Mouse (Mus musculus) hindbrain, embryonic 13.5 days (tissue): Measurements from ENCODE around the gene Grid1. TPM values are rescaled to one million over a fixed set of nuclear protein-coding genes. Genes with fewer than 3 reads are reported as not detected.

Source experiments
- ATAC-seq: fragments of 200-750 bp; cut with Nextera tagmentation; 2 replicates; pipeline ENCODE4 v1.8.0; 2017; ENCODE audit warnings: moderate TSS enrichment; ENCODE audit not compliant: low FRiP score
- H3K27ac ChIP-seq: fragments of 300-500 bp; sonication (generic); 2 replicates; pipeline ENCODE4 v1.5.1; 2015; ENCODE audit warnings: inconsistent platforms, mild to moderate bottlenecking, moderate library complexity
- H3K27me3 ChIP-seq: fragments of 300-500 bp; sonication (generic); 2 replicates; pipeline ENCODE4 v1.6.1; 2015; ENCODE audit warnings: mild to moderate bottlenecking, inconsistent platforms
- H3K36me3 ChIP-seq: fragments of 300-500 bp; sonication (generic); 2 replicates; pipeline ENCODE4 v1.6.1; 2015; ENCODE audit warnings: mild to moderate bottlenecking, inconsistent platforms
- H3K4me1 ChIP-seq: fragments of 300-500 bp; sonication (generic); replicated peaks from 2 replicates; pipeline ENCODE4 v1.6.1; 2015; ENCODE audit warnings: inconsistent platforms
- H3K4me2 ChIP-seq: fragments of 300-500 bp; sonication (generic); 2 replicates; pipeline ENCODE4 v1.6.1; 2015; ENCODE audit warnings: inconsistent platforms, mild to moderate bottlenecking, moderate library complexity
- H3K4me3 ChIP-seq: fragments of 300-500 bp; sonication (generic); 2 replicates; pipeline ENCODE4 v1.5.1; 2015; ENCODE audit warnings: mild to moderate bottlenecking, inconsistent platforms
- H3K9ac ChIP-seq: fragments of 300-500 bp; sonication (generic); 2 replicates; pipeline ENCODE4 v1.6.1; 2015; ENCODE audit warnings: mild to moderate bottlenecking, inconsistent platforms
- H3K9me3 ChIP-seq: fragments of 300-500 bp; sonication (generic); 2 replicates; pipeline ENCODE4 v1.6.1; 2016; ENCODE audit warnings: inconsistent platforms
- WGBS: fragments of 180-500 bp; shearing (Covaris S2); methylation state at CpG from one replicate; pipeline ENCODE4 v1.1.7; 2015; 5-methylcytosine and 5-hydroxymethylcytosine counted together
- polyA plus RNA-seq: library from polyadenylated mRNA; unstranded; fragments of >200 nt; fragmentation: Nextera tagmentation; extraction: Ambion mirVana; gene quantifications from 2 replicates; pipeline ENCODE4 v1.2.1, GENCODE M21; 2015

Grid1 gene
- polyA plus RNA-seq, 1 experiment from 2014 or later, result 3.5 TPM

DNA sequence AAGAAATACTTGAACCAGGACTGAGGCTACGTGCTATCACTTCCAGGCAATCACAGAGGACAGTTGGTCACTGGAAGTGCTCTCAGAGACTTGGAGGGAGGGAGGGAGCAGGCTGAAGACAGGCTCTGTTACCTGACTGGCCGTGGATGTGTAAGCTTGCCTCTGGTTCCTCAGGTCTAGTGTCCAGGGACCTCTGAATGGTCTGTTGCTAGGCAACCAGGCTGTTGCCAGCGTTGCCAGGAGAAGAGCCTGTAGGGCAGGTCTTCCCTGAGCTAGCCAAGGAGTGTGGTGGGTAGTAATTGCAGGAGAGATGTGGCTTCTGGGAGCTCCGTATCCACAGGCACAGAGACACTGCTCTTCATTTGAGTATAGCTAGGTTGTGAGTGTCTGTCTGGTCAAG, 113.3 kb downstream of the Grid1 start:
- 34% methylated on average over 4 of the region's 4 CpGs for WGBS
- H3K4me1 ChIP-seq, result peaks cover 51% of the 10 kb centered on the region
- H3K27me3 ChIP-seq, result no peaks in the 10 kb centered on the region
- no peaks in the 10 kb centered on the region for H3K9me3 ChIP-seq
- H3K36me3 ChIP-seq, result no peaks in the 10 kb centered on the region
- H3K4me3 ChIP-seq, result no peak overlapping the region
- no peak overlapping the region for H3K9ac ChIP-seq
- H3K27ac ChIP-seq, result no peak overlapping the region
- 0 out of 2 replicates have a peak, but pooled peaks have one; percentile 30 for ATAC-seq
- H3K4me2 ChIP-seq, result no peak overlapping the region

GRCm38 (mm10) chr14:34936192-34936770, 116.4 kb downstream of the Grid1 start:
- Histone ChIP-seq H3K27me3 (no peaks in the 10 kb centered on the region), H3K36me3 (no peaks in the 10 kb centered on the region), H3K9ac (no peak overlapping the region), H3K4me3 (no peak overlapping the region), H3K9me3 (no peaks in the 10 kb centered on the region), H3K4me2 (peak overlapping the region; percentile 18; the same call in 1 of the 2 replicates), H3K27ac (peak overlapping the region; percentile 23; the same call in 1 of the 2 replicates), H3K4me1 (peaks cover 49% of the 10 kb centered on the region)
- peak; percentile 15; the same call in 1 of the 2 replicates for ATAC-seq
- 52% methylated on average over 13 of the region's 13 CpGs for WGBS

DNA sequence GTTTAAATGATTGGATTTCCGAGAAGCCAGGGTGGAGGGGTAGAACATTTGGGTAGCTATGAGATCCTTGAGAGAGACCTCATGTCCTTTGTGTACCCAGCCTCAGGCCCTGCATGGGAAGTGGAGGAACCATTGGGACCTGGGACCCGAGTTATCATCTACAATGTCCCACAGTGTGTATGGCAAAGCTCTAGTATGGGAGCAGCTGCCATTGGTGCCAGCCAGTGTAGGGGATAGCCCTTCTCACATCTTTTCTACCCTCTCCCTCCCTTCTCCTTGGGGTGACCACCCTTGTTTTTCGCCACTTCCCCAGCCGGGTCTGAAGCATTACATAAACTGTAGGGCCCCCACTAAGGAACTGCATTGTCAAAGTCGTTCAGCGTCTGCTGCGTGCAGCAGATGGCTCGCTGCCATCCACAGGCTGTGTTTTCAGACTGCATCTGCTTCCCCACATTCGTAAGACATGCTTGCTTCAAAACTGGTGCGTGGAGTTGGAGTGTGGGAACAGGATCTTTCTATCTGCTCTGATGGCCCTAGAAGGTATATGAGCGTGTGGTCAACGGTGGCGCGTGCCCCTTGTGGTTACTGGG, 124.6 kb downstream of the Grid1 start:
- Histone ChIP-seq H3K4me2 (no peak overlapping the region), H3K36me3 (no peaks in the 10 kb centered on the region), H3K27ac (no peak overlapping the region; the same call in 1 of the 2 replicates), H3K9ac (no peak overlapping the region), H3K27me3 (no peaks in the 10 kb centered on the region), H3K4me1 (peaks cover 28% of the 10 kb centered on the region), H3K9me3 (no peaks in the 10 kb centered on the region), H3K4me3 (no peak overlapping the region)
- ATAC-seq, result 0 out of 2 replicates have a peak, but pooled peaks have one; percentile 19
- WGBS, result 84% methylated on average over 14 of the region's 14 CpGs

- Histone ChIP-seq H3K4me1 (peaks cover 26% of the 10 kb centered on the region), H3K27ac (no peak overlapping the region), H3K9me3 (no peaks in the 10 kb centered on the region), H3K36me3 (no peaks in the 10 kb centered on the region), H3K27me3 (no peaks in the 10 kb centered on the region), H3K4me2 (no peak overlapping the region), H3K9ac (no peak overlapping the region), H3K4me3 (no peak overlapping the region)
- 89% methylated on average over 17 of the region's 17 CpGs for WGBS
- ATAC-seq, result 0 out of 2 replicates have a peak, but pooled peaks have one; percentile 18
Measured at GRCm38 (mm10) chr14:34945471-34946313, 125.8 kb downstream of the Grid1 start.

DNA sequence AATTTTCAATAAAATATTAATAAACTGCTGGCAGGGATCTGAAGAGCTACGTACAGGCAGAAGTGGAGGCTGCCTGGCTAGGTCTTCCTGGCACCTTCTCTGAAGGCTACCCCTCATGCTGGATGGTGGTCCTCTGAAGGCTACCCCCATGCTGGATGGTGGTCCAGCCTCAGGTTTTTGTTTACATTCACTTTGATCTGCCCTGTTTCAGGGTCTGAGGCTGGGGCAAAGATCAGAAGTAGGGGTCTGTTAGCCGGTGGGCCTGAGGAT, 126.3 kb downstream of the Grid1 start:
- Histone ChIP-seq H3K4me2 (no peak overlapping the region), H3K27ac (no peak overlapping the region), H3K4me3 (no peak overlapping the region), H3K9ac (no peak overlapping the region), H3K9me3 (no peaks in the 10 kb centered on the region), H3K4me1 (peaks cover 26% of the 10 kb centered on the region), H3K36me3 (no peaks in the 10 kb centered on the region), H3K27me3 (no peaks in the 10 kb centered on the region)
- ATAC-seq, result no peak
- 73% methylated on average over 2 of the region's 2 CpGs for WGBS

- H3K27me3 ChIP-seq, result no peaks in the 10 kb centered on the region
- H3K4me1 ChIP-seq, result peaks cover 26% of the 10 kb centered on the region
- no peak overlapping the region for H3K4me2 ChIP-seq
- no peak for ATAC-seq
- no peak overlapping the region for H3K27ac ChIP-seq
- WGBS, result 84% methylated on average over 6 of the region's 6 CpGs
- no peak overlapping the region for H3K4me3 ChIP-seq
- no peaks in the 10 kb centered on the region for H3K36me3 ChIP-seq
- H3K9ac ChIP-seq, result no peak overlapping the region
- no peaks in the 10 kb centered on the region for H3K9me3 ChIP-seq
Measured at GRCm38 (mm10) chr14:34948249-34948648, 128.3 kb downstream of the Grid1 start.

GRCm38 (mm10) chr14:34952311-34952710, 132.4 kb downstream of the Grid1 start:
- ATAC-seq, result no peak
- no peak overlapping the region for H3K9ac ChIP-seq
- no peaks in the 10 kb centered on the region for H3K27me3 ChIP-seq
- no peak overlapping the region for H3K4me2 ChIP-seq
- WGBS, result 71% methylated on average over 3 of the region's 3 CpGs
- H3K4me1 ChIP-seq, result peaks cover 5% of the 10 kb centered on the region; the same call in 1 of the 2 replicates
- H3K9me3 ChIP-seq, result no peaks in the 10 kb centered on the region
- H3K27ac ChIP-seq, result no peak overlapping the region
- H3K36me3 ChIP-seq, result no peaks in the 10 kb centered on the region
- no peak overlapping the region for H3K4me3 ChIP-seq

- no peak for ATAC-seq
- H3K36me3 ChIP-seq, result no peaks in the 10 kb centered on the region
- no peak overlapping the region for H3K27ac ChIP-seq
- no peaks in the 10 kb centered on the region for H3K9me3 ChIP-seq
- H3K4me2 ChIP-seq, result no peak overlapping the region
- H3K27me3 ChIP-seq, result no peaks in the 10 kb centered on the region
- no peak overlapping the region for H3K9ac ChIP-seq
- WGBS, result 80% methylated on average over 9 of the region's 9 CpGs
- no peak overlapping the region for H3K4me3 ChIP-seq
- H3K4me1 ChIP-seq, result no peaks in the 10 kb centered on the region
Measured at GRCm38 (mm10) chr14:34953566-34953965, 133.7 kb downstream of the Grid1 start.

- ATAC-seq, result no peak
- 100% methylated on average over 1 of the region's 1 CpGs for WGBS
Measured at GRCm38 (mm10) chr14:34955689-34956088, 135.8 kb downstream of the Grid1 start.

DNA sequence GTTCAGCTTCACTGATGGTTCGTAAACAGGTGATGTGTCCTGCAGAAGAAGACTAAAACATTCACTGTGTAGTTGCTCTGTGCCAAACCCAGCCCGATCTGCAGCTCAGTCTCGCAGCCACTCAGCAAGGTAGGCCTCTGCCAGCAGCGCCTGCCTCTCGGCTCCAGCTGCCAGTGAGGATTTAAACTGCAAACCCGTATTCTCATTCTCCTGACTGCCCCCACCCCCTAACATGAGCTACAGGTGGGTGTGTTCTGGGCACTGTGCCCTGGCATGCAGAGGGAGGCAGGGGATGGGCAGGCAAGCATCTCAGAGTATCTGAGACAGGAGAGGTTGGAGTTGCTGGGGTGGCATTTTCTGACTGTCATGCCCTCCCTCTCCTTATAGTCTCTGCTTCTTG, 140.3 kb downstream of the Grid1 start:
- Histone ChIP-seq H3K4me2 (no peak overlapping the region), H3K9me3 (no peaks in the 10 kb centered on the region), H3K27ac (no peak overlapping the region), H3K4me1 (peaks cover 6% of the 10 kb centered on the region; the same call in 1 of the 2 replicates), H3K36me3 (no peaks in the 10 kb centered on the region), H3K9ac (no peak overlapping the region), H3K4me3 (no peak overlapping the region), H3K27me3 (no peaks in the 10 kb centered on the region)
- no peak for ATAC-seq
- WGBS, result 73% methylated on average over 6 of the region's 6 CpGs

More at GRCm38 (mm10) chr14:34955689-34956088, 135.8 kb downstream of the Grid1 start:
- no peaks in the 10 kb centered on the region for H3K36me3 ChIP-seq
- H3K4me1 ChIP-seq, result no peaks in the 10 kb centered on the region; the same call in 1 of the 2 replicates
- H3K9me3 ChIP-seq, result no peaks in the 10 kb centered on the region
- H3K27me3 ChIP-seq, result no peaks in the 10 kb centered on the region
- no peak overlapping the region for H3K4me3 ChIP-seq
- H3K9ac ChIP-seq, result no peak overlapping the region
- H3K27ac ChIP-seq, result no peak overlapping the region
- no peak overlapping the region for H3K4me2 ChIP-seq

GRCm38 (mm10) chr14:34963616-34964168, 143.8 kb downstream of the Grid1 start:
- H3K9me3 ChIP-seq, result no peaks in the 10 kb centered on the region
- no peak overlapping the region for H3K4me2 ChIP-seq
- H3K4me3 ChIP-seq, result no peak overlapping the region
- 0 out of 2 replicates have a peak overlapping the region, but pooled peaks have one; percentile 25 for H3K27ac ChIP-seq
- peaks cover 6% of the 10 kb centered on the region; the same call in 1 of the 2 replicates for H3K4me1 ChIP-seq
- no peaks in the 10 kb centered on the region for H3K27me3 ChIP-seq
- no peaks in the 10 kb centered on the region for H3K36me3 ChIP-seq
- 77% methylated on average over 4 of the region's 4 CpGs for WGBS
- no peak overlapping the region for H3K9ac ChIP-seq
- 0 out of 2 replicates have a peak, but pooled peaks have one; percentile 36 for ATAC-seq

DNA sequence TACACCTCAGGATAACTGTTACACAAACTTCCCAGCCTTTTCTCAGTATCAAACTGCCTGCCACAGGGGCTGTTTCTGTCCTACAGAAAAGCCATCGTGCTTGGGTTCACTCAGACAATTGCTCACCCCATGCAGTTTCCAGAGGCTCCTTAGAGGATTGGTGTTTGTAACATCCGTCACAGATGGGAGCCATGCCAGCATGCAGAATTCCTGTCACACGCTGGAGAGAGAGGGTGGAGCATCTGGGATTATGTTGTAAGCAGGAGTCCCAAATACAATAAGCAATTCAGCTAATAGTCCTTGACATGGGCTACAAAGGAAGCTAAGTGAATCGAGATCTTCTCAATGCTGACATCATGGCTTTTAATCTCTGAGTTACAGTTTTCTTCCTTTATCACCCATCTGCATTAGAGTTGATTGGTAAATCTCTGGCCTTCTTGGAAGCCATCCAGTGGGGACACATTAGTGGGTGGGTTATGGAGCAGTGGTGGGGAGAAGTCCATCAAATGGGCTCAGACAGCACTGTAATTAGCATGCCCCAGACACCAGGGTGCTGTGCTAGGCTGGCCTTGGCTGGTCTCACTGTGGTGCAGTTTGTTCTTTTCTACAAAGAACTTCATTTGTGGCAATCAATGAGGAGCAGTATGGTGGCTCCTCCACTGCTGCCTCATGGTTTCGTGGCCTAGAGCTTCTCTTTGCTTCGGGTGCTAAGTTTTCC, 149.4 kb downstream of the Grid1 start:
- ATAC-seq, result peak; percentile 91
- Histone ChIP-seq H3K27ac (peak overlapping the region; percentile 56), H3K27me3 (no peaks in the 10 kb centered on the region), H3K4me1 (peaks cover 8% of the 10 kb centered on the region), H3K36me3 (no peaks in the 10 kb centered on the region), H3K9ac (no peak overlapping the region), H3K9me3 (no peaks in the 10 kb centered on the region), H3K4me2 (no peak overlapping the region), H3K4me3 (no peak overlapping the region)
- WGBS, result 25% methylated on average over 6 of the region's 6 CpGs
